Mouse (Mus musculus) monocyte, adult 2 months (primary cell): ENCODE measurements around the gene Vcp.

ENCODE experiments used
- DNase-seq, 2 experiments: peaks; one replicate each; pipeline ENCODE4 v3.0.0; 2022; ENCODE audit warnings: low spot score in 2 of 2, low read depth in 1 of 2

Gene Vcp

GRCm38 (mm10) chr4:43000141-43000986 lies at the start of gene Vcp:
TSS of gene Vcp (minus strand) at chr4:43000507.
- peak; percentile 98 for DNase-seq

- DNase-seq, result no peak
Measured at GRCm38 (mm10) chr4:43047231-43047630, 46.9 kb upstream of the Vcp start.

GRCm38 (mm10) chr4:43046607-43047006 lies 46.3 kb upstream of the Vcp start:
- DNase-seq, result no peak

GRCm38 (mm10) chr4:43045659-43046302 lies 45.5 kb upstream of the Vcp start, which contains the start of gene Fam214b:
TSS of gene Fam214b (minus strand) at chr4:43046220.
- peak; percentile 84 to 91 for DNase-seq

- no peak for DNase-seq
Measured at GRCm38 (mm10) chr4:43045285-43045658, 45.0 kb upstream of the Vcp start.

GRCm38 (mm10) chr4:43044673-43045072 lies 44.4 kb upstream of the Vcp start:
- peak; percentile 68 to 73 for DNase-seq

- DNase-seq, result peak in 1 of 2 experiments; percentile 71
Measured at GRCm38 (mm10) chr4:43043644-43044357, 43.5 kb upstream of the Vcp start.

GRCm38 (mm10) chr4:43040881-43041547 lies 40.7 kb upstream of the Vcp start:
- DNase-seq, result no peak

- DNase-seq, result peak; percentile 89 to 92
Measured at GRCm38 (mm10) chr4:43040114-43040572, 39.8 kb upstream of the Vcp start.

GRCm38 (mm10) chr4:43039609-43040008 lies 39.3 kb upstream of the Vcp start:
- DNase-seq, result no peak

- DNase-seq, result no peak
Measured at GRCm38 (mm10) chr4:43038567-43039495, 38.5 kb upstream of the Vcp start.

- DNase-seq, result no peak
Measured at GRCm38 (mm10) chr4:43037860-43038566, 37.7 kb upstream of the Vcp start.

- no peak for DNase-seq
Measured at GRCm38 (mm10) chr4:43036356-43036755, 36.0 kb upstream of the Vcp start.

GRCm38 (mm10) chr4:43035851-43036250 lies 35.5 kb upstream of the Vcp start:
- no peak for DNase-seq

GRCm38 (mm10) chr4:43033481-43033880 lies 33.2 kb upstream of the Vcp start:
- DNase-seq, result no peak

- no peak for DNase-seq
Measured at GRCm38 (mm10) chr4:43032501-43032900, 32.2 kb upstream of the Vcp start.

- peak; percentile 70 for DNase-seq
Measured at GRCm38 (mm10) chr4:43031237-43031995, 31.1 kb upstream of the Vcp start, which contains the start of gene Stoml2. TSS of gene Stoml2 (minus strand) at chr4:43031710.

GRCm38 (mm10) chr4:43030780-43031230 lies 30.5 kb upstream of the Vcp start:
- DNase-seq, result no peak
